Mouse (Mus musculus): ENCODE data around the gene Fut1. TPM values are rescaled to one million over a fixed set of nuclear protein-coding genes. Genes with fewer than 3 reads are reported as not detected.

The Fut1 gene
- polyA plus RNA-seq, 1 experiment from 2014 or later, result not detected

- peak; percentile 85 for ATAC-seq (ENCODE audit: insufficient read depth)
Measured at GRCm38 (mm10) chr7:45589173-45589572, 27.9 kb upstream of the Fut1 start.

DNA sequence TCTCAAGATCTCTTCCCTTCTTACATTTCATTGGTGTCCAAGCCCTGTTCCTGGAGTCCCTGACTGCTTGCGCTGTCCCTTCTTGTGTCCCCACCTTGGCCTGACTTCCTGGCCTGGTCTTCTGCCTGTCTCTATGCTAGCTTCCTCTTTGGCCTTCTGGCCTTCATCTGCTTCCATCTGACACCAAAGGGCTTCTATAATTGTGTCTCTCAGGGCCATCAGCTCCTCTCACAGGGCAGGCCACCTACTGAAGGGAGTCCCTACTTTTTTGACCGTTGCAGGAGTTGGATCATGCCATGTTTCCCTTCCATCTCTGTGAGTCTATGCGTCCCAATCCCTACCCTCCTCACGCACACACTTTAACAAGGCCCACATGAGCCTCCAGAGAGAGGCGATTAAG is 27.2 kb upstream of the Fut1 start:
- Histone ChIP-seq H3K9ac (no peak overlapping the region), H3K4me1 (replicated peaks) (peaks cover 21% of the 10 kb centered on the region), H3K36me3 (replicated peaks) (peaks cover 24% of the 10 kb centered on the region), H3K27ac (replicated peaks) (0 out of 2 replicates have a peak overlapping the region, but pooled peaks have one; percentile 25), H3K27me3 (no peaks in the 10 kb centered on the region), H3K4me3 (replicated peaks) (no peak overlapping the region), H3K9me3 (replicated peaks) (no peaks in the 10 kb centered on the region), H3K4me2 (peak overlapping the region; percentile 68)
- WGBS (ENCODE audit: insufficient replicate concordance), result 79% methylated on average over 5 of the region's 5 CpGs
- no peak for ATAC-seq (ENCODE audit: insufficient read depth)

More at GRCm38 (mm10) chr7:45589173-45589572, 27.9 kb upstream of the Fut1 start:
- H3K4me2 ChIP-seq, result peak overlapping the region; percentile 68
- H3K27me3 ChIP-seq, result no peaks in the 10 kb centered on the region
- peaks cover 21% of the 10 kb centered on the region for H3K4me1 ChIP-seq (replicated peaks)
- 5% methylated on average over 19 of the region's 19 CpGs for WGBS (ENCODE audit: insufficient replicate concordance)
- H3K9ac ChIP-seq, result 0 out of 2 replicates have a peak overlapping the region, but pooled peaks have one; percentile 32
- no peaks in the 10 kb centered on the region for H3K9me3 ChIP-seq (replicated peaks)
- H3K27ac ChIP-seq (replicated peaks), result no peak overlapping the region
- peak overlapping the region; percentile 50 for H3K4me3 ChIP-seq (replicated peaks)
- peaks cover 29% of the 10 kb centered on the region for H3K36me3 ChIP-seq (replicated peaks)

- no peaks in the 10 kb centered on the region for H3K27me3 ChIP-seq
- peaks cover 14% of the 10 kb centered on the region for H3K36me3 ChIP-seq (replicated peaks)
- H3K9me3 ChIP-seq (replicated peaks), result no peaks in the 10 kb centered on the region
- peaks cover 21% of the 10 kb centered on the region for H3K4me1 ChIP-seq (replicated peaks)
- H3K9ac ChIP-seq, result no peak overlapping the region
- WGBS (ENCODE audit: insufficient replicate concordance), result 51% methylated on average over 3 of the region's 3 CpGs
- no peak overlapping the region for H3K4me2 ChIP-seq
- no peak overlapping the region for H3K27ac ChIP-seq (replicated peaks)
- ATAC-seq (ENCODE audit: insufficient read depth), result no peak
- H3K4me3 ChIP-seq (replicated peaks), result no peak overlapping the region
Measured at GRCm38 (mm10) chr7:45590874-45591273, 26.2 kb upstream of the Fut1 start.

GRCm38 (mm10) chr7:45591880-45592279 is 25.2 kb upstream of the Fut1 start:
- Histone ChIP-seq H3K9ac (no peak overlapping the region), H3K36me3 (replicated peaks) (peaks cover 11% of the 10 kb centered on the region; the same call in 1 of the 2 replicates), H3K27ac (replicated peaks) (no peak overlapping the region), H3K9me3 (replicated peaks) (no peaks in the 10 kb centered on the region), H3K27me3 (no peaks in the 10 kb centered on the region), H3K4me3 (replicated peaks) (no peak overlapping the region), H3K4me2 (no peak overlapping the region), H3K4me1 (replicated peaks) (peaks cover 21% of the 10 kb centered on the region)
- ATAC-seq (ENCODE audit: insufficient read depth), result no peak
- WGBS (ENCODE audit: insufficient replicate concordance), result 56% methylated on average over 7 of the region's 7 CpGs

DNA sequence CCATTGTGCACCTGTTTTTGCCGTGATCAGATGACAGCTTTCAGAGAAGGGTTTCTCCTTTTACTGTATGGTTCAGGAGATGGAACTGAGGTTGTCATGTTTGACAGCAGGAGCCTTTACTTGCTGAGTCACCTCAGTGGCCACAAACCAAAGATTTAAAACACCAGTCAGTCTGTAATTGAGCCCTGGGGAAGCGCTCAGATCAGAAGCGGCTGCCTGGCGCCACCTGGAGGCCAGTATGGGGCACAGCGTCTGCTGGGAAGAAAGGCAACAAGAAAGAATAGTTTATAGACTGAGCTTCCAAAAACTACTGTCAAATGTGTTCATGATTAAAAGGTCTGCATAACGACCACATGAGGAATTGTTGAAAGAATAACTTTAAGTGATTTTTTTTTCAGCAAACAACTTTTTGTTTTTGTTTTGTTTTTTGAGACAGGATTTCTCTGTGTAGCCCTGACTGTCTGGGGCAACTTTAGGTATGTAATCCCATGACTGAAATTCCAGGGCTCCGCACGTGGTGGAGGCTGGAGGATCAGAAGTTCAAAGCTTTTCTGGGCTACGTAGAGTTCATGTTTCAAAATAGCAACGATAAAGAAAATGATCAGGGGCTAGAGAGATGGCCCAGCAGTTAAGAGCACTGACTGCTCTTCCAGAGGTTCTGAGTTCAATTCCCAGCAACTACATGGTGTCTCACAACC is 23.8 kb upstream of the Fut1 start:
- Histone ChIP-seq H3K27me3 (no peaks in the 10 kb centered on the region), H3K9ac (no peak overlapping the region), H3K27ac (replicated peaks) (no peak overlapping the region), H3K9me3 (replicated peaks) (no peaks in the 10 kb centered on the region), H3K36me3 (replicated peaks) (peaks cover 1% of the 10 kb centered on the region; the same call in 1 of the 2 replicates), H3K4me2 (no peak overlapping the region), H3K4me1 (replicated peaks) (peaks cover 21% of the 10 kb centered on the region), H3K4me3 (replicated peaks) (no peak overlapping the region)
- 21% methylated on average over 10 of the region's 10 CpGs for WGBS (ENCODE audit: insufficient replicate concordance)
- ATAC-seq (ENCODE audit: insufficient read depth), result no peak

DNA sequence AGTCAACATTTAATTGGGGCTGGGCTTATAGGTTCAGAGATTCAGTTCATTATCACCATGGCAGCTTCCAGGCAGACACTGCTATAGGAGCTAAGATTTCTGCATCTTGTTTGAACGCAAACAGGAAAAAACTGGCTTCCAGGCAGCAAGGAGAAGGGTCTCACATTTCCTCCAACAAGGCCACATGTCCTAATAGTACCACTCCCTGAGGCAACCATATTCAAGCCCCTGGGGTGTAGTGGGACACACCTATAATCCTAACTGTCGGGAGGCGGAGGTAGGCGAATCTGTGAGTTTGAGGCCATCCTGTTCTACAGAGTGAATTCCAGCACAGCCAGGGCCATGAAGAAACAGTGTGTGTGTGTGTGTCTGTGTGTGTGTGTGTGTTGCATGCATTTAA is 21.9 kb upstream of the Fut1 start:
- Histone ChIP-seq H3K27me3 (no peaks in the 10 kb centered on the region), H3K36me3 (replicated peaks) (no peaks in the 10 kb centered on the region), H3K9ac (no peak overlapping the region), H3K4me1 (replicated peaks) (peaks cover 12% of the 10 kb centered on the region), H3K4me2 (no peak overlapping the region), H3K27ac (replicated peaks) (no peak overlapping the region), H3K9me3 (replicated peaks) (no peaks in the 10 kb centered on the region), H3K4me3 (replicated peaks) (no peak overlapping the region)
- no peak for ATAC-seq (ENCODE audit: insufficient read depth)
- WGBS (ENCODE audit: insufficient replicate concordance), result 68% methylated on average over 4 of the region's 4 CpGs

DNA sequence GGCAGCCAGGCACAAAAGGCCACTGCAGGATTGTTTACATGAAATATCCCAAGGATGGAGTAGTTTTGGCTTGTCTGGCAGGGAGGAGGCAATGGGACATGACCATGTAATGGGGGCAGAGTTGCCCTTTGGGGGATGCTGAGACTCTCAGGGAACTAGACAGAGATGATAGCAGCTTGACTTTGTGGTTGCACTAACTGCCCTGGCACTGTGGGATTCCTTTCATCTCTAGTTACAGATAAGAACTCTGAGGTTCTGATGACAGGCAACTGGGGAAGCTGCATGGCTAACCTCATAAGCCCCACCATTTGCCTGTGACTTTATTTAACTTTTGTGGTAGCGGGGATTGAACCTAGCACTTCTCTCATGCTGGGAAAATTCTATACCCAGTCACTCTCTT is 21.0 kb upstream of the Fut1 start:
- H3K4me1 ChIP-seq (replicated peaks), result peaks cover 11% of the 10 kb centered on the region
- H3K27me3 ChIP-seq, result no peaks in the 10 kb centered on the region
- no peak overlapping the region for H3K9ac ChIP-seq
- H3K4me3 ChIP-seq (replicated peaks), result no peak overlapping the region
- no peak overlapping the region for H3K4me2 ChIP-seq
- H3K9me3 ChIP-seq (replicated peaks), result no peaks in the 10 kb centered on the region
- 32% methylated on average over 1 of the region's 1 CpGs for WGBS (ENCODE audit: insufficient replicate concordance)
- no peaks in the 10 kb centered on the region for H3K36me3 ChIP-seq (replicated peaks)
- H3K27ac ChIP-seq (replicated peaks), result no peak overlapping the region
- ATAC-seq (ENCODE audit: insufficient read depth), result no peak

- H3K27ac ChIP-seq (replicated peaks), result no peak overlapping the region
- no peaks in the 10 kb centered on the region for H3K27me3 ChIP-seq
- no peak overlapping the region for H3K4me2 ChIP-seq
- no peak overlapping the region for H3K9ac ChIP-seq
- peaks cover 11% of the 10 kb centered on the region for H3K4me1 ChIP-seq (replicated peaks)
- H3K36me3 ChIP-seq (replicated peaks), result no peaks in the 10 kb centered on the region
- no peak for ATAC-seq (ENCODE audit: insufficient read depth)
- no peaks in the 10 kb centered on the region for H3K9me3 ChIP-seq (replicated peaks)
- WGBS (ENCODE audit: insufficient replicate concordance), result 65% methylated on average over 5 of the region's 5 CpGs
- H3K4me3 ChIP-seq (replicated peaks), result no peak overlapping the region
Measured at GRCm38 (mm10) chr7:45597013-45597412, 20.1 kb upstream of the Fut1 start.

DNA sequence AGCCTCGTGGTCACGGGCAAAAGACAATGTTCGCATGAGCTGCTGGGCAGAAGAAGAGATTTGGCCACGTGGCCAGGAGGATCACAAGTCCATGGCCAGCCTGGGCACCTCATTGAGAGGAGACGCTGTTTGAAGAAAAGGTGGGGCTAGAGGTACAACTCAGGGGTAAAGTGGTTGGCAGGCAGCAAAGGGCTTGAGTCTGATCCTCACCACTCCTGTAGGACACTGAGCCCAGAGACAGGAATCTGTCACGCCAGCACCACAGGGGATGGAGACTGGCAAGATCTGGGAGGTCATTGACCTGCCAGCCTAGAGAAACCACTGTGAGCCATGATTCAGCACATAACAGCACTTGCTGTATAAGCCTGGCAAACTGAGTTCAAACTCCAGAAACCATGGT is 19.6 kb upstream of the Fut1 start:
- 73% methylated on average over 6 of the region's 6 CpGs for WGBS (ENCODE audit: insufficient replicate concordance)

DNA sequence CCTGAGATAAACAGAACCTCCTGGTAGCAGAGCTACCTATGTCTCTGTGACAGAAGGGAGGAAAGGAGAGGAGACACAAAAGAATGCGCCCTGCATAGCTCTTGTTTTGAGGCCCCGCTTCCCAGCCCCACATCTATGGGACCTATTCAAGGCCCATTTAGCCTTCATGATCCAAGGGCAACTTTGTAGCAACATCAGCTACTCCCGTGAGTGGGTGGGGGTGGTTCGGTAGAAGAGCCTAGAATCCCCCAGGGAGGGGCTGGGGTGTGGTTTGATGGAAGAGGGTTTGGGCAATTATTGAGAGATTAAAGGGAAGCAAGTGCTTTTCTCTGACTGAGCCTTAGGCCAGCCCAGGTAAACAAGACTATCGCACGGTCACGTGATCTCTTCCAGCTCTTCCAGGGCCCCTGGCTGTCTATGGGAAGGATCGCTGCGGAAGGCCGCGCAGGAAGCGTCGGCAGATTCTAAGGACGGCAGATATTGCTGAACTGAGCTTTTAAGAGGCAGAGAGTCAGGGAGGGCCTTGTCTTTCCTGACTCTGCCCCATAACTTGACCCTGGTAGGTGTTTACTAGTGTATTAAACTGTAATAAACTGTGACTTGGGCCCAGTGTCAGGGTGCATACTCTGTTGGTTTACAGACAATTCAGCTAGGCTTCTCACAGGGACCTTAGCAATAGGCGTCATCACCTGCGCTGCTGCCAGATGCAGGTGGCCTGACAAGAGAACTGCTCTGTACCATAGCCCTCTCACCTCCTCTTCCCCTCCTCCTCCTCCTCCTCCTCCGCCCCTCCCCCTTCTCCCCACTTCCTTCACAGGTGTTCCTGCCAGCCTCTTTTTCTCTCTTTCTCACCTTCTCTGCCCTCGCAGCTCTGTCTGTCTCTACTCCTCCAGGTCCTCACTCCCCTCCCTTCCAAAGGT is 17.9 kb upstream of the Fut1 start:
- Histone ChIP-seq H3K9ac (no peak overlapping the region), H3K27me3 (no peaks in the 10 kb centered on the region), H3K4me3 (replicated peaks) (no peak overlapping the region), H3K36me3 (replicated peaks) (no peaks in the 10 kb centered on the region), H3K4me2 (peak overlapping the region; percentile 16; the same call in 1 of the 2 replicates), H3K4me1 (replicated peaks) (peaks cover 6% of the 10 kb centered on the region; the same call in 1 of the 2 replicates), H3K27ac (replicated peaks) (no peak overlapping the region), H3K9me3 (replicated peaks) (no peaks in the 10 kb centered on the region)
- 53% methylated on average over 18 of the region's 18 CpGs for WGBS (ENCODE audit: insufficient replicate concordance)
- no peak for ATAC-seq (ENCODE audit: insufficient read depth)

More for the DNA sequence above, 19.6 kb upstream of the Fut1 start:
- H3K4me3 ChIP-seq (replicated peaks), result no peak overlapping the region
- ATAC-seq (ENCODE audit: insufficient read depth), result no peak
- H3K27me3 ChIP-seq, result no peaks in the 10 kb centered on the region
- no peak overlapping the region for H3K9ac ChIP-seq
- H3K4me1 ChIP-seq (replicated peaks), result peaks cover 9% of the 10 kb centered on the region
- H3K4me2 ChIP-seq, result no peak overlapping the region
- no peak overlapping the region for H3K27ac ChIP-seq (replicated peaks)
- H3K36me3 ChIP-seq (replicated peaks), result no peaks in the 10 kb centered on the region
- no peaks in the 10 kb centered on the region for H3K9me3 ChIP-seq (replicated peaks)

- Histone ChIP-seq H3K4me1 (replicated peaks) (no peaks in the 10 kb centered on the region; the same call in 1 of the 2 replicates), H3K9me3 (replicated peaks) (no peaks in the 10 kb centered on the region), H3K27ac (replicated peaks) (no peak overlapping the region), H3K27me3 (no peaks in the 10 kb centered on the region), H3K4me2 (no peak overlapping the region), H3K36me3 (replicated peaks) (no peaks in the 10 kb centered on the region), H3K9ac (no peak overlapping the region), H3K4me3 (replicated peaks) (no peak overlapping the region)
- no peak for ATAC-seq (ENCODE audit: insufficient read depth)
- 65% methylated on average over 9 of the region's 9 CpGs for WGBS (ENCODE audit: insufficient replicate concordance)
Measured at GRCm38 (mm10) chr7:45605704-45606289, 11.3 kb upstream of the Fut1 start.
